Mouse (Mus musculus) hindbrain, postnatal 0 days (tissue): ENCODE measurements at regions not wholly inside any gene's neighbourhood (a gene's known extent, or its start where the extent isn't known, plus 50 kb on each side); places are given as distances from the start of the nearest gene placed in this dataset.
"Not testable (repeated sequence)": the region's sequence is repeated elsewhere in the genome, so short reads cannot be mapped to it uniquely, and the experiment has no call there.

Source experiments
- ATAC-seq: fragments of 200-750 bp; cut with Nextera tagmentation; 2 replicates; pipeline ENCODE4 v1.8.0; 2017; ENCODE audit warnings: mild to moderate bottlenecking, moderate TSS enrichment, moderate library complexity
- DNase-seq: peaks from one replicate; pipeline ENCODE4 v3.0.0-alpha.2; 2015; ENCODE audit warnings: low spot score
- H3K27ac ChIP-seq: fragments of 300-500 bp; sonication (generic); 2 replicates; pipeline ENCODE4 v1.5.1; 2014; ENCODE audit warnings: mild to moderate bottlenecking
- H3K27me3 ChIP-seq: fragments of 300-500 bp; sonication (generic); 2 replicates; pipeline ENCODE4 v1.6.1; 2014; ENCODE audit warnings: low read length, mixed read lengths; ENCODE audit not compliant: insufficient read depth
- H3K36me3 ChIP-seq: fragments of 300-500 bp; sonication (generic); 2 replicates; pipeline ENCODE4 v1.6.1; 2014; ENCODE audit warnings: low read length, mixed read lengths; ENCODE audit not compliant: insufficient read depth
- H3K4me1 ChIP-seq: fragments of 300-500 bp; sonication (generic); 2 replicates; pipeline ENCODE4 v1.6.1; 2014; ENCODE audit warnings: antibody characterized with exemption, low read length, mixed read lengths; ENCODE audit not compliant: insufficient read depth
- H3K4me2 ChIP-seq: fragments of 300-500 bp; sonication (generic); 2 replicates; pipeline ENCODE4 v1.6.1; 2014; ENCODE audit warnings: low read depth, mild to moderate bottlenecking, low read length, moderate library complexity, mixed read lengths
- H3K4me3 ChIP-seq: fragments of 300-500 bp; sonication (generic); 2 replicates; pipeline ENCODE4 v1.5.1; 2014; ENCODE audit warnings: low read length
- H3K9ac ChIP-seq: fragments of 300-500 bp; sonication (generic); replicated peaks from 2 replicates; pipeline ENCODE4 v1.6.1; 2014; ENCODE audit warnings: mild to moderate bottlenecking, low read length, moderate library complexity, mixed read lengths
- H3K9me3 ChIP-seq: fragments of 300-500 bp; sonication (generic); 2 replicates; pipeline ENCODE4 v1.6.1; 2016; ENCODE audit warnings: low read length, mixed read lengths
- CTCF ChIP-seq: IDR thresholded peaks from 2 replicates; pipeline ENCODE4 v1.5.1; 2016; ENCODE audit warnings: antibody characterized with exemption, control low read depth, low read depth
- WGBS: fragments of 180-500 bp; shearing (Covaris S2); extraction: QIAGEN DNeasy Blood & Tissue Kit; methylation state at CpG from one replicate; pipeline ENCODE4 v1.1.7; 2014; 5-methylcytosine and 5-hydroxymethylcytosine counted together

DNA sequence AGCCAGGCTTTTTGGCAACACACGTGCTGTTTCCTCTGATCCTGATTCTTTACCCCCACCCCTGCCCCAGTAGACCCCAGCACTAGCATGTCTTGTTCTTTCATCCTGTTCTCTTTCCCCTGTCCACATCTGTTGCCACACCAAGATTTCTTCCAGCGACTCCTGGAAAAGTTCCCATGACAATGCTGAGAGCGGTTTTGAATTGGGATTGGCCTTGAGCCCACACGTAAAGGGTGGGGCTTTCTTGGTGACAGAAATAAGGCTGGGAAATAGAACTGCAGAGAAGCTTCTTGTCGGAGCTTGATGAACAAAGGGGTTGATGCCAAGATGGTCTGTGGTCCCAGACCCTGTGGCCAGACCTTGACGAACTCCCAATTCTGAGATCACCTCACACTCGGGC is 106.8 kb downstream of the Enc1 start:
- DNase-seq (no peak), ATAC-seq (no peak)
- no peaks in the 10 kb centered on the region for H3K36me3 ChIP-seq
- 52% methylated on average over 7 of the region's 7 CpGs for WGBS
- H3K4me1 ChIP-seq, result no peaks in the 10 kb centered on the region
- no peak overlapping the region for H3K4me2 ChIP-seq
- H3K9me3 ChIP-seq, result no peaks in the 10 kb centered on the region
- TF ChIP-seq CTCF, result no peak
- H3K27ac ChIP-seq, result no peak overlapping the region
- no peak overlapping the region for H3K9ac ChIP-seq
- H3K27me3 ChIP-seq, result no peaks in the 10 kb centered on the region
- no peak overlapping the region for H3K4me3 ChIP-seq

DNA sequence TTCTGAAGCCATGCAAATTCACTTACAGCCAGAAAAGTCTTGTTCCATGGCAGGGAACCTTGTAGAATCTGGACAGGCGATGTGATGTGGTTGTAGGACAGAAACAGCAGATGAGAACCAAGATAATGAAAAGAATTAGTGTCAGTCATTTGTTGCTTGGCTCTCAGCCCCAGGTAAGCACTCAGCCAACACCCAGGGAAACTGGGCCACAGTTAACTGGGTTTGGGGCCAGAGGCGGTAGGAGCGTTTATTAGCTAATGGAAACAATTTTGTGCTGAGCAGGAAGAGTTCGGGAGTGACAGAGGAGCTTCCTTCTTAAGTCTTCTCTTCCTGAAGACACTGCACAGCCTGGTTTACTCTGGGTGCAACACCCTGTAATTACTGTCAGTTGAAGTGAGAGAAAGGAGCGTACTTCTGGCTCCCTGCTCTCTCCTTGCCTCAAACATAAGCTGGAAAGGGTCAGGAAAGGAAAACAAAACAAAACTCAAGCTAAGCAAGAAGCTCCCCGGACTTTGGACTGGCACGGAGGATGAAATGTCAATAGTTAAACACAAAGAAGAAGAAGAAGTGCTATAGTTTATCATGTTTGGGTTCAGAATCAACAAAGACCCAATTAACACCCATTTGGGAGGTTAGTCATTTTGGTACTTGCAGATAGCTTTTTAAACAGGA is 100.4 kb downstream of the Enc1 start:
- H3K27me3 ChIP-seq, result no peaks in the 10 kb centered on the region
- ATAC-seq (no peak), DNase-seq (no peak)
- H3K9me3 ChIP-seq, result no peaks in the 10 kb centered on the region
- no peaks in the 10 kb centered on the region for H3K36me3 ChIP-seq
- H3K4me2 ChIP-seq, result no peak overlapping the region
- no peak overlapping the region for H3K27ac ChIP-seq
- TF ChIP-seq CTCF, result no peak
- no peak overlapping the region for H3K4me3 ChIP-seq
- no peak overlapping the region for H3K9ac ChIP-seq
- 61% methylated on average over 7 of the region's 7 CpGs for WGBS
- no peaks in the 10 kb centered on the region for H3K4me1 ChIP-seq

DNA sequence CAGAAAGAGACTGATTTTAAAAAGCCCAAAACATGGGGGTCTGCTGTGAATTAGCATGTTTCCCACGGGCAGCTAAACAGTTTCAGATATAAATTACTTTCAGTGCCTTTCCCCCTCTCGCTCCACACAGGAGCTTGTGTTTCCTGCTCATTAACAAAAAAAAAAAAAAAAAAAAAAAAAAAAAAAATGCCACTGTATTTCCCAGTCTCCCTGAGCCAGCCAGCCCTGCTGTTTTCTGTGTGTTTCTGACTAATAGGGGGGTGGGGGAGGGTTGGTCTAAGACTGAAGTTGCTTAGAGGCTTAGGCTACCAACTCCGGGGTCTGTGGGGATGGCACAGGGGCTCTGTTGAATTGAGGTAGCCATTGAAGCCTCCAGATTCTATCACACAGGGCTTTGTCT is 97.0 kb downstream of the Enc1 start:
- TF ChIP-seq CTCF, result no peak
- H3K9ac ChIP-seq, result no peak overlapping the region
- H3K27ac ChIP-seq, result no peak overlapping the region
- no peak for ATAC-seq
- H3K36me3 ChIP-seq, result no peaks in the 10 kb centered on the region
- DNase-seq, result peak; percentile 27
- no peaks in the 10 kb centered on the region for H3K4me1 ChIP-seq
- H3K9me3 ChIP-seq, result no peaks in the 10 kb centered on the region
- H3K4me3 ChIP-seq, result no peak overlapping the region
- no peaks in the 10 kb centered on the region for H3K27me3 ChIP-seq
- H3K4me2 ChIP-seq, result no peak overlapping the region
- WGBS, result 10% methylated on average over 3 of the region's 3 CpGs

DNA sequence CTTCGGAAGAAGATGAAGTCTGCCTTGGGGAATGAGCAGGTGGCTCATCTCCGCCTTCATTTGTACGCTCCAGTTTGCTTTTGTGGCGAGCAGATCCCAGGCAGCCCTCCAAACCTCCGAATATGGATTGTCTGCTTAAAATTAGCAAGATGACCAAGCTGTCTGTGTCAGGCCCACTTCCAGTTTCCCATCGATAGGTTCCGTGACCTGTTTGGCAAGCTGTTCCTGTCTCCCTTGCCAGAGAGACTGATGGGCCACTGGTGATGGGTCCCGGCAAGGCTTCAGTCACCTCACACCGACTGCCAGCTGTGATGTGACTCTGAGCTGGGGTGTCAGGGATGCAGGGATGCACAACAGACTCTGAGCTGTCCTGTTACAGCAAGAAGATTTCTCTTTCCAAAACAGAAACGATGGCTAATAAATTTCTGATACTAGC is 96.4 kb downstream of the Enc1 start:
- DNase-seq, result peak; percentile 74
- 0 out of 2 replicates have a peak, but pooled peaks have one; percentile 43 for ATAC-seq
- H3K4me2 ChIP-seq, result no peak overlapping the region
- no peak overlapping the region for H3K9ac ChIP-seq
- no peaks in the 10 kb centered on the region for H3K27me3 ChIP-seq
- TF ChIP-seq CTCF, result no peak
- no peaks in the 10 kb centered on the region for H3K9me3 ChIP-seq
- H3K4me3 ChIP-seq, result no peak overlapping the region
- no peaks in the 10 kb centered on the region for H3K36me3 ChIP-seq
- H3K4me1 ChIP-seq, result no peaks in the 10 kb centered on the region
- WGBS, result 29% methylated on average over 10 of the region's 10 CpGs
- H3K27ac ChIP-seq, result no peak overlapping the region

DNA sequence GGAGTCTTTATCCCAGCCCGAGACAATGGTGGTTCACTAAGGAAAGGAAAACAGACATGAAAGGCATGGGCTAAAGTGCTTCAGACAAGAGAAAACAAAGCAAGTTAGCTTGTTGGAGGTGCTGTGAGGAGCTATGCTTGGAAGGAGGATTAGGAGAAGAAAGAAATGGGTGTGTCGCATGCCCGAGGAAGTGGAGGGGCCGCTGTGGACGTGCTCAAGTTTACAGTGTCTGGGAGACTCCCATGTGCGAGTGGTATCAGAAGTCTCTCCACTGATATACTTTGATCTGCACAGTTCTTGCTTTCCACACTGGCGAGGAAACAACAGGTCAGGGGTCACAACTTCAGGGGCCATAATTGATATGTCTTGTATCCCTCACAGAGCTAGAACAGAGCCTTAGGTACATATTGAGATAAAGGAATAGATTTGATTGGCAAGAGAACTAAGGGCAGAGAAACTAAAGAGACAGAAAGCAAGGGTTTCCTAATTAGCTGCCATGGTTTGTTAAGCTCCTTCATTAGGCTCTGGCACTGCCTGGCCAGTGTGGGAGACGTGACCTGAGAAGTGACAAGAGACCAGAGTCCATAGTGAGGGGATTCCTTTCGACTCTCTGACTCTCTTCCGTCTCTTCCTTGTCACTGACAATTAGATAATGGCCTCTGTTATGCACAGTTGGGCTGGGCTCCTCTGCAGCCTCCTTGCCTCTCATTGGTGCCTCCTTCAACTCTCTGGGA is 93.1 kb downstream of the Enc1 start:
- WGBS, result 23% methylated on average over 10 of the region's 10 CpGs
- Histone ChIP-seq H3K4me1 (no peaks in the 10 kb centered on the region), H3K27me3 (no peaks in the 10 kb centered on the region), H3K9ac (no peak overlapping the region), H3K4me3 (no peak overlapping the region), H3K9me3 (no peaks in the 10 kb centered on the region), H3K27ac (no peak overlapping the region), H3K4me2 (no peak overlapping the region), H3K36me3 (no peaks in the 10 kb centered on the region)
- DNase-seq (no peak), ATAC-seq (no peak)
- TF ChIP-seq CTCF, result no peak

DNA sequence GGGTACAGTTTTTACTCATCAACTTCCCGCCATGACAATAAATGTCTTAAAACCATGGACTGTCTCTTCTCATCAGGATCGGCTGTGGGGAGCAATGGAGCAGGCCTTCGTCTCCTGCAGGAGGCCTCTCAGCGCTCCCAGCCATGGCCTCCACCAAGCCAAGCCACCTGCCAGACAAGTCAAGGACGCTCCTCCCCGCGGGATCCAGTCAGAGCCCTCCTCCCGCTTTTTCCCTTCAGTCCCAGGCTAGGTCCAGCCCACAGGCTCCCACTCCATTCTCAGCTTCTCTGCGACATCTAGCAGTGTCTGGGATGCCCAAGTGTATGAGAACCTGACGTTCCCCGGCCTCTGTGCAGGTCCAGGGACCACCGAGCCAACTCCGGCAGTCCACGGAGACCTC is 90.2 kb downstream of the Enc1 start:
- WGBS, result 86% methylated on average over 14 of the region's 14 CpGs
- Histone ChIP-seq H3K4me3 (no peak overlapping the region), H3K9me3 (no peaks in the 10 kb centered on the region), H3K4me2 (no peak overlapping the region), H3K27me3 (no peaks in the 10 kb centered on the region), H3K9ac (no peak overlapping the region), H3K27ac (no peak overlapping the region), H3K36me3 (no peaks in the 10 kb centered on the region), H3K4me1 (no peaks in the 10 kb centered on the region)
- ATAC-seq, result no peak
- TF ChIP-seq CTCF, result no peak
- no peak for DNase-seq

DNA sequence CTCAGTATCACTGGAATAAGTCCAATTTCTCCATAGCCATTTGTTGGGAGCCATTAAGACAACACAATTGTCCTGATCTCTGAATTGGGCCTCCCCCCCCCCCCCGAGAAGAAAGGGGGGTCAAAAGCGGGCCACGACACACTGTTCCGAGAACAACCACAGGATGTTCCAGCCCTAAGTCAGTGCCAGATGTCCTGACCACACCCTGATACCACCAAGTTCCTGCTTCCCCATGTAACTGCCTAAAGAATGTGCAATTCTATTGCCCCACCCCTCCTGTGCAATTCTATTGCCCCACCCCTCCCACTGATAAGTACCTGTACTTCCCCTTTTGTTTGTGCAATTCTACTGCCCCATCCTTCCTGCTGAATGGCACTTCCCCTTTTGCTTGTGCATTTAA is 80.4 kb downstream of the Enc1 start:
- H3K27ac ChIP-seq, H3K4me3 ChIP-seq, H3K4me1 ChIP-seq, H3K36me3 ChIP-seq, H3K4me2 ChIP-seq, DNase-seq, H3K9ac ChIP-seq, H3K9me3 ChIP-seq, ATAC-seq, H3K27me3 ChIP-seq: not testable (repeated sequence)
- WGBS, result 75% methylated on average over 4 of the region's 4 CpGs
